Mouse (Mus musculus): ENCODE results near the gene Sptan1.
"Not testable (repeated sequence)": the region's sequence is repeated elsewhere in the genome, so short reads cannot be mapped to it uniquely, and the experiment has no call there.

The Sptan1 gene

DNA sequence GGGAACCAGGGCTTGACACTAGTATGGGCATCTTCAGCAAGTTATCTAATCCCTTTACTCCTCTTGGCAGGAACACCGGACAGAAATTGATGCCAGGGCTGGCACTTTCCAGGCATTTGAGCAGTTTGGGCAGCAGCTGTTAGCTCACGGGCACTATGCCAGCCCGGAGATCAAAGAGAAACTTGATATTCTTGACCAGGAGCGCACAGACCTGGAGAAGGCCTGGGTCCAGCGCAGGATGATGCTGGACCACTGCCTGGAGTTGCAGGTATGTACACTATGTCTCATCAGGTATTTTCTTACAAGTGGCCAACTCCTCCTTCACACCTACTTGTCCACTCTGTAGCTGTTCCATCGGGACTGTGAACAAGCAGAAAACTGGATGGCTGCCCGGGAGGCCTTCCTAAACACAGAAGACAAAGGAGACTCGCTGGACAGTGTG, 45.5 kb downstream of the Sptan1 start:
- no peak for DNase-seq

GRCm38 (mm10) chr2:30014326-30014966, 49.1 kb downstream of the Sptan1 start:
- no peak for DNase-seq

GRCm38 (mm10) chr2:30025454-30025853, 60.1 kb downstream of the Sptan1 start:
- DNase-seq = no peak

DNA sequence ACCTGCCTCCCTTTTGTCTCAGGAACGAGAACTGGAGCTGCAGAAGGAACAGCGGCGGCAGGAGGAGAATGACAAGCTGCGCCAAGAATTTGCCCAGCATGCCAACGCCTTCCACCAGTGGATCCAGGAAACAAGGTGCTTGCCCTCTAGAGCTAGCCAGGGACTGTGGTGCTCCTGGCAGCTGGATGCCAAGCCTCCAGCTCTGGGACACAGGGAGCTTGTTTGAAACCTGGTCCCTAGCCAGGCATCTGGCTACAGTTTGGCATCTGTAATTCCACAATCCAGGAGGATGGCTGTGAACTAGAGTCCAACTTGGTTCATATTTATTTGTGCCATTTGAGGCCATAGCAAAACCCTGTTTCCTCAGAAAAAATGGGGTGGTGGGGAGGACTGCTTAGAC, 61.6 kb downstream of the Sptan1 start:
- no peak for DNase-seq

GRCm38 (mm10) chr2:30032244-30032846, 67.0 kb downstream of the Sptan1 start:
- peak; percentile 56 for DNase-seq

DNA sequence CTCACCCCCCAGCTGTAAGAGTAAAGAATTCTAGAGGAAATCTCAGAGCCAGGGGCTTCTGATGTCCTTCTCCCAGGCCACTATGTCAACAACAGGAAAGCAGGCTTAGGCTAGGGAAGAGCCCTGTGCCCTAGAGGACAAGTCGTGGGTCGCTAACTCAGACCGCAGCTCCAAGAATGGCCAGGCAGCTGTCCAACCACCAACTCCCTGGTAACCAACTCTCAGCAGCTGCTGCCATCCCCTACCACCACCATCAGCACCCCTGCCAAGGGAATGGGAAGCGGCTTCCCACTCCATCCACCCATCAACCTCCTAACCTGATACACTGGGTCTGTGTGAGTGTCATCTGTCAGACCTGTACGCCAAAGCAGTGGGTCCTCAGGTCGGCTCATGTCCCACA, 67.6 kb downstream of the Sptan1 start:
- DNase-seq = no peak

DNA sequence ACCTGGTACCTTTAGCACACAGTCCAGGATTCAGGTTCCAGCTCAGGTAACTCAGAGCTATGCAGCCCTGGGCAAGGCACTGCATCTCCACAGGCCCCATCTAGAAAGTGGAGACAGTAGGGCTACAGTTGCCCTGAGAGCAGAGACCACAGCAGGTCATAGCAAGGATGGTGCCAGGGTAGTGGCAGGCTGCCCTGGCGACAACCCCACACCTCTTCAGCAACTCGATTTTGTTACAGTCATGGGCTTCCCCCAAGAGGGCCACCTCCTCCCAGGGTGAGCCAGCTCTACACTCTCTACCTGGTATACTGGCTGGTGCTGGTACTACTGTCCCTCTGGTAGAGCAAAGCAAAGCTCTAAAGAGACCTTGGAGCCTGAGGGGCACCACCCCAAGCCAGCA, 72.4 kb downstream of the Sptan1 start:
- no peak for DNase-seq

- DNase-seq = no peak
These were observed 73.0 kb downstream of the Sptan1 start for GRCm38 (mm10) chr2:30038370-30038769.

DNA sequence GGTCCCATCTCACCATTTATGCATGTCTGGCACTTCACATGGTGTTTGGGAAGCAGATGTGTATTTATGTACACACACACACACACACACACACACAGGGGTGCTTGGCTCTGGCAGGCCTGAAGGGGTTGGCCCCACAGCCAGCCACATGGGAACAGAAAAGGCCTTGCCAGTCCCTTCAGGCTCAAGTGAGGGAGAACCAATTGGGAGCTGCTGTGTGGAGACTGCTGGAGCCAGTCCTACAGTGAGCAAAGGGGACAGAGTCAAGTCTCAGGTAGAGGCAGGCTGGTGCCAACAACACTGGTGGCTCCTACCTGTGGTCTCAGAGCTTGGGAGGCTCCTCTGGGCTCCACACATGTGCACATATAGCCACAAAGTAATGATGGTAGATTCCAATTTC, 74.3 kb downstream of the Sptan1 start:
- no peak for DNase-seq

- peak; percentile 96 for DNase-seq
These were observed 77.1 kb downstream of the Sptan1 start for GRCm38 (mm10) chr2:30042445-30042844.

DNA sequence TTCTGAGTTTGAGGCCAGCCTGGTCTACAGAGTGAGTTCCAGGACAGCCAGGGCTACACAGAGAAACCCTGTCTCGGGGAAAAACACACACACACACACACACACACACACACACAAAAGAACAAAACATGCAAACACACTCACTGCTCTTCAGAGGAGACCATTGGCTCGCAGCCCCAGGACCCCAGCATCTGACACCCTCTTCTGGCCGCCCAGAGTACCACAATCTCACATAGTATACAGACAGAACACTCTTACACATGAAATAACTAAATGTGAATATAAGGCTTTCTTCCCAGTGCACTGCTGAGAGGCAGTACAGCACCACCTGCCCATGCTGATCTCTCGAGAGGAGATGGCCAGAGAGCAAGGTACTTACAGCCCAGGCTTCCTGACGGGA, 79.2 kb downstream of the Sptan1 start:
- DNase-seq = no peak

GRCm38 (mm10) chr2:30047127-30047526, 81.8 kb downstream of the Sptan1 start:
- DNase-seq = no peak

GRCm38 (mm10) chr2:30048101-30048501, 82.7 kb downstream of the Sptan1 start:
- DNase-seq = no peak

DNA sequence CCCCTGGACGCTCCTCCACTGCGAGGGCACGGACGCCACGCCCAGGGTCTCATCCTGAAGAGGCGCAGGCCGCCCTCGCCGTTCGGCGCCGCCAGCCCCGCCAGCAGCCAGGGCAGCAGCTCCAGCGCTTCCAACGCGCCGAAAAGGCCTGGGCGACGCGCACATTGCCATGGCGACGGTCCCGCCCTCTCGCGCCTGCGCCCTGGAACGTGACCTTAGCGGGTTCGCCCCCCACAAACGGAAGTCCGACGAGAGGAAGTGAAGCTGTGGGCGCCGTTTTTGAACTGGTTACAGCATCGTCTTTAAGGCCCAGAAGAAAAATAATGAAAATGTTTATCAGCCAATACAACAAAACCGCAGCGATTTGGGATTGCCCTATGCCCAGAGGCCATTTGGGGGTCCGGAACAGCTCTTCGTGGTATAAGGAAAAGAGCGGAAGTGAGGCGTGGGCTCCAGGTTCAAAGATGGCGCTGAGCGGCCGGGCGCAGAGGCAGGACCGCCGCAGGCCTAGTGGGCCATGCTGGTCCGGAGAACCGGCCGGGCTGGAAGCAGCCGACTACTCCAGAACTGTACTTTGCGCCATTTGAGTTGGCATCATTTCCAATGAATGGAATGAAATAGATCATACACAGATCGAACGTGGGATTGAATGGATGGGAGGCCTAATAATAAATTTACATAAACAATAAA, 83.5 kb downstream of the Sptan1 start, which contains the start of gene Wdr34:
TSS of gene Wdr34 (minus strand) at position 183 of the 690 bp plus-strand sequence.
- DNase-seq = peak; percentile 99

DNA sequence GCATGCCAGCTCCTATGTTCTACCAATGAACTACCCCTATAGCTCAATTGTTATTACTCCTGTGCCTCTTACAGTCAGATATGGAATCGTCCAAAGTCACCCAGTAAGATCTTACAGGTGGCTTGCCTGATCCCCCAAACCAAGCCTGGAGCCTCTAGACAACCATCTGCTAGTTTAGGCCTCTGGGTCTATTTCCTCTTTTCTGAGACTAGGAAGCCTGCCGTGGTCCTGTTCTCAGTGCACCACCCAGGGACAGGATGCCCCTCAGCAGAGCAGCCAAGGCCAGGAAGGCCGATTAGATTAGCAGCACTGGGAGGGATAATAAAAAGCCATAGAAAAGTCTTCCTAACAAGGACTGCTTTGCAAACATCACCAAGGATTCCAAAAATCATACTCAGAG, 84.5 kb downstream of the Sptan1 start:
- no peak for DNase-seq

DNA sequence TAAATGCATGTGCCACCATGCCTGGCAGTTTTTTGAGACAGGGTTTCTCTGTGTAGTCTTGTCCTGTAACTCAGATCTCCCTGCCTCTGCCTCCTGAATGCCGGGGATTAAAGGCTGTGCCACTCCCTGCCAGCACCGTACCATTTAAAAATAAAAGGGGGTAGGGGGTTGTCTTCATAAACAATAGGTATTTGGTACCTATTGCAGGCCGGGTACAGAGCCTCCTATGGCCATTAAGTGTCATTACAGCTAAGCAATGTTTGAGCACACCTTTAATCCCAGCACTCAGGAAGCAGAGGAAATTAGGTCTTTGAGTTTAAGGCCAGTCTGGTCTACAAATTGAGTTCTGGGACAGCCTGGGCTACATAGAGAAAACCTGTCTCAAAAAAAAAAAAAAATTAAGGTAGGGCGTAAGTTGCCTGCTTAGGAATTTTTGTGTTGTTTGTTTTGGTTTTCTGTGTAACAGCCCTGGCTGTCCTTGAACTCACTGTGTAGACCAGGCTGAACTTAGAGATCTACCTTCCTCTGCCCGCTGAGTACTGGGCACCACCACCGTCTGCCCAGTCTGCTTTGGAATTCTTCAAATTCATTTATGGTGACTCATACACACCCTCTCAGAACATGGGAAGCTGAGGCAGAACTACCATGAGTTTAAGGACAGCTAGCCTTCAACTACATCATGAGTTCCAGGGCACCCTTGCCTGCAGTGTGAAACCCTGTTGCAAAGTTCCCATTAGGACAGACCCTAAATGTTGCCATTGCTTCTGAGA, 86.8 kb downstream of the Sptan1 start:
- no peak for DNase-seq

GRCm38 (mm10) chr2:30055310-30055709, 90.0 kb downstream of the Sptan1 start:
- not testable (repeated sequence) for DNase-seq

GRCm38 (mm10) chr2:30056736-30057135, 91.4 kb downstream of the Sptan1 start:
- DNase-seq = no peak

DNA sequence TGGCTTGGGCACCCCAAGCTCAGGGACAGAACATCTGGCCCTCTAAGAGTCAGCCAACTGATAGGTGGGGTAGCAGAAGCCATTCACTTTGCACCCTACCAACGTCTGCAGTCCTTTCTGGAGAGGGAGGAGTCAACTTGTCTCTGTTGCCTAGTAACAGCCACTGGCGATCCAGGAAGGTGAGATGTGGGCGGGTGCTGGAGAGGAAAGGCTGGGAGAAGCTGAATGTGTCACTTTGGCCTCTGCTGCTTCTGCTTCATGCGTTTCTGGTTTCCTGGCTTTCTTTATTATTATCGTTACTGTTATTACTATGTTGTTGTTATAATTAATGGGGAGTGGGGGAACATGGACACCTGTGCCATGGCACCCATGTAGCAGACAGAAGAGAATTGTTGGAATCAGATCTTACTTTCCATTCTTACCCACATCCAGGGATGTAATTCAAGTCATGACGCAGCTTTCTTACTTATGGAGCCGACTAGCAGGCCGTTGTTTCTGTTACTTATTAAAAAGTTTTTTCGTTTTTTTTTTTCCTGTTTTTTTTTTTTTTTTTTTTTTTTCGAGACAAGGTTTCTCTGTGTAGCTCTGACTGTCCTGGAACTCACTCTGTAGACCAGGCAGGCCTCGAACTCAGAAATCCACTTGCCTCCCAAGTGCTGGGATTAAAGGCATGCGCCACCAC, 92.0 kb downstream of the Sptan1 start, which contains the start of gene Set:
TSS of gene Set (plus strand) at position 156 of the 682 bp plus-strand sequence.
- DNase-seq = peak; percentile 37

DNA sequence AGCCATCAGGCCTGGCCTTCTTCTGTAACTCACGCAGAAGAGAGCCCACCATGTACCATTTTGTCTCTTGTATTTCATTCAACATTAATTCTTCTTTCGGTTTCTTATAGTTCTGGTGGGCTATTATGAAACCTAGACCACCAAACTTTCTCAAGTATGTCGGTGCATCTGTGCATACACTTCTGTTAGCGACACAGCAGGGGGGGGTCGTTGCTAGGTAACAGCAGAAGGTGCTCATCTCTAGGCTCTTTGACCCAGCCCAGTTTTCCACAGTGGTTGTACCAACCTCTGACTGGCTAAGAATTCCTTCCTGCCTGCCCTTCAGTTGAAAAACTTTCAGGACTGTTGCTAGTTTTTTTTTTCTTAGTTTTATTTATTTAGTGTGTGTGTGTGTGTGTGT, 93.1 kb downstream of the Sptan1 start:
- DNase-seq = no peak

DNA sequence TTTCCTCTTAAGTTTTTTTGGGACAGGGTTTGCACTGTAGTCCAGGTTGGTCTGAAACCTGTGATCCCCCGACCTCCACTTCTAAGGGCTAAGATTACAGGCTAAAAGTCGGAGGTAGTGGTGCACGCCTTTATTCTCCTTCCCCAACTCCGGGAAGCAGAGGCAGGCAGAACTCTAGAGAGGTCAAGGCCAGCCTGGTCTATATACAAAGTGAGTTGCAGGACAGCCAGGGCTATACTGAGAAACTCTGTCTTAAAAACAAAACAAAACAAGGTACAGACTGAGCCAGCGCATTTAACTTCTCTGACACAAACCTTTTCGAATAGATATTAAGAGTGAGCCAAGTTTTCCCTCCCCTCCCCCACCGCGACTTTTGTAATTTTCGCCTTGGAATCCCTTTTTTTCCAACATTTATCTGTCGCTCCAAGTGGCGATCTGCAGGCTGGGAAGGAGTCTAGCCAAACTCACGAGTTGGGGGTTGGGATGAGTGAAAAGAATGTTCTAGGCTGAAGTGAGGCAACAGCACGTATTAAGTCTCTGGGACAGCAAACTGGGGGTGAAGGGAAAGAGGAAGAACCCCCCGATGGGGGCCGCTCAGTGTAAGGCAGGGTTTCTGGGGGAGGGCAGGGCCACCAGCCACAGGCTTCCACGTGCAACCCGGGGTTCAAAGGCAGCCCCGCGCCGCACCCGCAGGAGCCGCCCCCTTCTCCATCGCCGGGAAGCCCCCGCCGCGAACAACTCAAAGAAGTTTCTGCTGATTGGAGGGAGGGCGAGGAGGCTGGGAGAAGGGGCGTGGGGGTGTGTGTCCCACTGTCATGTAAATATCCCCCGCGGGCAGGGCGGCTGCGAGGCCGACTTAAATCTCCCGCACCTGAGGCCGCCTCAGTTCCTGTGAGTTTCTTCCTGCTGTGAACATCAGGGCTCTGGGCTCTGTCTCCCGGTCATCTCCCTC, 96.1 kb downstream of the Sptan1 start:
- DNase-seq = peak; percentile 79

Measured in thymus, postnatal 4 days (tissue).